Mouse (Mus musculus) testis, adult 2 months (tissue): ENCODE results near the gene Kptn. TPM values are rescaled to one million over a fixed set of nuclear protein-coding genes. Genes with fewer than 3 reads are reported as not detected.

Experiments used
- H3K27ac ChIP-seq: fragments of 200-500 bp; 2 replicates; pipeline ENCODE4 v1.5.1; 2012; ENCODE audit warnings: low read depth, low read length; ENCODE audit not compliant: control insufficient read depth, insufficient read depth
- H3K27me3 ChIP-seq: fragments of 200-500 bp; 2 replicates; pipeline ENCODE4 v1.6.1; 2012; ENCODE audit warnings: mild to moderate bottlenecking, low read length, moderate library complexity; ENCODE audit not compliant: control insufficient read depth, insufficient read depth
- H3K36me3 ChIP-seq: fragments of 200-500 bp; 2 replicates; pipeline ENCODE4 v1.6.1; 2012; ENCODE audit warnings: mild to moderate bottlenecking, low read length; ENCODE audit not compliant: control insufficient read depth, insufficient read depth
- H3K4me1 ChIP-seq: fragments of 200-500 bp; 2 replicates; pipeline ENCODE4 v1.6.1; 2012; ENCODE audit warnings: low read length; ENCODE audit not compliant: control insufficient read depth, insufficient read depth
- H3K4me3 ChIP-seq: fragments of 200-500 bp; 2 replicates; pipeline ENCODE4 v1.5.1; 2012; ENCODE audit warnings: low read depth, mild to moderate bottlenecking, low read length, moderate library complexity, mixed read lengths; ENCODE audit not compliant: control insufficient read depth
- CTCF ChIP-seq: fragments of 200-500 bp; IDR thresholded peaks from 2 replicates; pipeline ENCODE4 v1.5.1; 2012; ENCODE audit warnings: low read depth, mild to moderate bottlenecking, inconsistent platforms, low read length, moderate library complexity; ENCODE audit not compliant: control insufficient read depth, insufficient read depth, insufficient replicate concordance
- POLR2A ChIP-seq: fragments of 200-500 bp; IDR thresholded peaks from 2 replicates; pipeline ENCODE4 v1.6.1; 2012; ENCODE audit warnings: low read depth, mild to moderate bottlenecking, inconsistent platforms, low read length, moderate library complexity; ENCODE audit not compliant: control insufficient read depth
- polyA plus RNA-seq: library from polyadenylated mRNA; depleted of rRNA; stranded (reverse); fragments of >200 nt; gene quantifications from 2 replicates; pipeline ENCODE4 v1.2.3, GENCODE M21; 2012

Kptn gene
- polyA plus RNA-seq, 1 experiment: 14.4 TPM

DNA sequence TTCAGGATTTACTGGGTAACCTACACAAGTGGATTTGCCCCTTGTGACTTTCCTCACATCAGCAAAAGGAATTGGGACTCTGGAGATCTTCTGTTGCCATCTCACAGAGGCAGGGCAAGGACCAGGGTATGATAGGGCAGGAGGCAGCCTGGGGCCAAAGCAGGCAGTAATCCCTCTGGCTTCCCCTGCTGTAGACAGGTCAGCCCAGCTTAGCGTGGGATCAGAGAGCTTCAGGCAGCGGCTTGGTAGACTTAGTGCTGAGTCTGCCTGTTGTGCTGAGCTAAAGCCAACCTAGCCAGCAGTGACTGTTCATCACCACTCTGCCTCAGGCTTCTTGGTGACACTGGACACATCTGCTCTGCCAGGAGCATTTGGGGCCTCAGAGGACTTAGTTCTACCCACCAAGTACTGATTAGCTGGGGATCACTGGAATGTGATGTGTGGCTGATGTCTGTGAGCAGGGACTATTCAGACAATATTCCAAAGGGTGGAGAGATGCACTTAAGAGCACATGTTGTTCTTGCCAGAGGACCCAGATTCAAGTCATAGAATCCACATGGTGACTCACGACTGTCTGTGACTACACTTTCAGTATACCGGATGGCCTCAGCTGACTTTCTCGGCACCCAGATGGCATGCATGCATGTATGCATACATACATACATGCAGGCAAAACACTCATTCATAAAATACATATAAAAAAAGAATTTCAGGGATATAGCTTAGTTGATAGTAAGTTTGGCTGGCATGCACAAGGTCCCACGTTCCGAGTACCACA is 14.9 kb upstream of the Kptn start:
- no peak overlapping the region for H3K27ac ChIP-seq
- H3K27me3 ChIP-seq: no peaks in the 10 kb centered on the region
- no peaks in the 10 kb centered on the region for H3K36me3 ChIP-seq
- H3K4me3 ChIP-seq: no peak overlapping the region
- H3K4me1 ChIP-seq: peaks cover 7% of the 10 kb centered on the region
- no peak for TF ChIP-seq CTCF
- no peak for TF ChIP-seq POLR2A

DNA sequence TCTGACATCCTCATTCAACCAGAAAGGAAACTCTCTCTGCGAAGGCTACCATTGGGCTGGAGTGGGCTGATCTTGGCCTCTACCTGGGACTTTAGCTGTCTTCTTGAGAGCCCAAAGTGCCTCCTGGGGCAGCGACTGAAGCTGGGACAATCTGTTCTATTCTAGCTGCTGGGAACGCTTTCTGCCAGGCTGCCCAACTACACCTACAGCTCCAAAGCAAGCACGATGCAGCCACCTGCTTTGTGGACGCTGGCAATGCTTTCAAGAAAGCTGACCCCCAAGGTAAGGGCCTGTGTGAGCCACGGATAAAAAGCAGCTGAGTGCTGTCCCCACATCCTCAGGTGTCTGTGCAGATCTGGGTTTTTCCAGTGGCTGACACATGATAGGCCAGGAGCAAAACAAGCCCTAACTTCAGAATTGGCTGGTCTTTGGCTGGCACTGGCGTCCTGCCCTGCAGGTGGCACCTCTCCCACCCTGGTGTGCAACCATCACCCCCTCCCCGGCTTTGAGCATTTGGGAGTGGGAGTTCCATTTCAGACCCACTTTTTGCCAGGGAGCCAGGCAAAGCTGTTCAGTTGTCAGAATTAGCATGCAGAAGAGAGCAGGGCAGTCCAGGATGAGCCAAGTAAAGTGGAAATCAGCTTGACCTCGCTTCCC is 10.7 kb upstream of the Kptn start:
- Histone ChIP-seq H3K27me3 (no peaks in the 10 kb centered on the region), H3K4me1 (no peaks in the 10 kb centered on the region), H3K27ac (no peak overlapping the region), H3K4me3 (no peak overlapping the region), H3K36me3 (no peaks in the 10 kb centered on the region)
- TF ChIP-seq CTCF: no peak
- TF ChIP-seq POLR2A: no peak

DNA sequence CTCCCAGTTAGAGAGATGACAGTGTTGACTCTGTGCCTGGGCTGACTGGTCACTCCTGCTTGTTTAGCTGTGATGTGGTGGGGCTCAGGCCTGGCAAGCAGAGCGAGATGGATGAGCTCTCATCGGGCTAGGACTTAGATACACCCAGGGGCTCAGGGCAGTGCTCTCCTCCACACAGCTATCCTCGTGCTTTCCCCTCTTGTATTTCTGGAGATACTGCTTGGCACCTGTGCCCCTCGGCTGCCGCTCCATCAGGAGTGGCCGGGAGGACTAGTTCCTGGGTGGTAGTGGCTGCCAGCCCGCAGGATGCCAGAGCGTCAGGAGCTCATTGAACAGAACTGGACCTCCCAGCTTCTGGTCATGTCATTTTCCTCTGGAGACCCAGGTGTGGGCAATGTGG is 9.5 kb upstream of the Kptn start:
- Histone ChIP-seq H3K27ac (no peak overlapping the region), H3K4me1 (no peaks in the 10 kb centered on the region), H3K36me3 (peaks cover 1% of the 10 kb centered on the region), H3K4me3 (no peak overlapping the region), H3K27me3 (no peaks in the 10 kb centered on the region)
- TF ChIP-seq CTCF (no peak), POLR2A (no peak)

DNA sequence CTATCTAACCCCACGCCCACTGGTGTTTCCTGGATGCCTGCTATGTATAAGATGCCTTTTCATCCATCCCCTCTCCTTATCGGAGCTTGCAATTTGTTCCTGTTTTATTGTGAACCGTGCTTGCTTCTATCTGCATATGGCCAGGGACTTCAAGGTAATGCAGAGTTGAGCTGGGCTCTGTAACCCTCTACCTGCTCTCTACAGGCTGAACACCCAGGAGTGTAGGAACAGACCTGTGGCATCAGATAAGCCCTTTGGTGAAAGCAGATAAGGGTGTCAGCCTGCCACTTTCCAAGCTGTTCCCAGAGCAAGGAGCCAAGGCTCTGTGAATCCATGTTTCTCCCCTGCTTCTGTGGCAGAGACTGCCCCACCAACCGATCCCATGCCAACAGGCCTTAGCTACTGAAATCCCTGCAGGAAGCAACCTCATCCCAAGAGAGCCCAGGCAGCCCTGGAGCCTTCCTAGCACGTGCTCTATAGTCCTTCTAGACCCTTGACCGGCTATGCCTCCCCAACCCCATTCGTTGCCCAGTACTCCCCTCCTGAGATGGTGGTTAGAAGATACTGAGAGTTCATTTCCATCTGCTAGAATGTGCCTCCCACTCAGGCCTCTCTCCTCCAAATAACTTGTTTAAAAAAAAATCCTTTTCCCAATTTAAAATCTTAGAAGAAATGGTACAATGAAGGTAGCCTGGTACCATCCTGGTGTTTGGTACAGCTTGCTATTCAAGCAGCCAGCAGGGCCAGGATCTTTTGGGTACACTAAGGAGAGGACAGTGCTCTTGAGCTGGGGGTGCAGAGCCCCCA is 8.2 kb upstream of the Kptn start:
- Histone ChIP-seq H3K27me3 (no peaks in the 10 kb centered on the region), H3K36me3 (peaks cover 1% of the 10 kb centered on the region), H3K4me1 (no peaks in the 10 kb centered on the region), H3K27ac (no peak overlapping the region), H3K4me3 (no peak overlapping the region)
- no peak for TF ChIP-seq POLR2A
- TF ChIP-seq CTCF: no peak

DNA sequence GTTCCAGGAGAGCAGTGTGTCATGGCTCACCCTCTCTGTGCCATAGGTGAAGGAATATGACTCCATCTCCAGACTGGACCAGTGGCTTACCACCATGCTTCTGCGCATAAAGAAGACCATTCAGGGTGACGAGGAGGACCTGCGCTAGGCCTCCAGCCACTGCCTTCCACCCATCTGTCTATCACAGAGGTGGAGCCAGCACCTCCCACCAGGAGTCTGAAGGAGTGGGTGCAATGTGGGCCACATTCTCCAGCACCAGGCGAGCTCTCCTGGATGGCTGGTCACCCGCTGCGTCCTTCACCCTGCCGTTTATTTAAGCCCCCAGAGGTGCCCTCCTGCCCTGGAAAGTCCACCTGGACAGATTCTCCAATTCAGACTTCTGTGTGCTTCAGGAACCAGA is 3.3 kb upstream of the Kptn start:
- TF ChIP-seq CTCF: no peak
- no peak for TF ChIP-seq POLR2A
- H3K4me3 ChIP-seq: no peak overlapping the region
- no peak overlapping the region for H3K27ac ChIP-seq
- H3K27me3 ChIP-seq: no peaks in the 10 kb centered on the region
- H3K36me3 ChIP-seq: peaks cover 1% of the 10 kb centered on the region
- peaks cover 3% of the 10 kb centered on the region for H3K4me1 ChIP-seq

DNA sequence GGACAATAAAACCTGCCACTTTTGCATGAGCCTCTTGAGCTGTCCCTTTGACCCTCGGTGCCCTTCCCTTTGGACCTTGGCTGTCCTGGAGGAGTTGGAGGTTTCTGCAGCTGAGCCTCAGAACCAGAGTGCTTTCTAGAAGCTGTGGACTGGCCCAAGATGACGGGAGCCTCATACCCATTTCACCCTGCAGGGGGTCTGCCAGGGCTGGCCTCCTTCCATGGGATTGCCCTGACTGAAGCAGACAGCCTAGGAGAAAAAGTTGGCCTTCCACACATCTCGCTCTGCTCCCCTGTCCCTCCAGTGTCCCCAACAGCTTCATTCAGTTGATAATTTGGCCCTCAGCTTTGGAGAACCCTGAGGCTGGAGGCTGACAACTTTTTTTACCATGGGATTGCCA is 2.6 kb upstream of the Kptn start:
- no peak for TF ChIP-seq POLR2A
- no peak for TF ChIP-seq CTCF
- H3K4me3 ChIP-seq: no peak overlapping the region
- peaks cover 1% of the 10 kb centered on the region for H3K36me3 ChIP-seq
- peaks cover 3% of the 10 kb centered on the region for H3K4me1 ChIP-seq
- H3K27me3 ChIP-seq: no peaks in the 10 kb centered on the region
- no peak overlapping the region for H3K27ac ChIP-seq

DNA sequence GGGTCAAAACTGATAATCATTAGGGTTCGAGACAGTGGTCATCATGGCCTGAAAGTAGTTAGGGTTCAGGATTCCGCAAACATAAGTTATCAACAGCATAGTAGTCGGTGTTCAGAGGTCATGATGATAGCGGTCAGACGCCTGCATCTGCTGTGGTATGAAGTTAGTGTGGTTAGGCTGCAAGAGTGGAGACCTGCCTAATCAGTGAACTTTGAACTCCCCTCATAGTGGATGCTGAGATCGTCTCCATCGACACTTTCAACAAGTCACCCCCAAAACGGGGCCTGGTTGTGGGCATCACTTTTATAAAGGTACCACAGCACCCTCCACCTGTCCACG is 536 bp downstream of the Kptn start:
- TF ChIP-seq CTCF (no peak; the same call in 1 of the 2 replicates), POLR2A (no peak)
- H3K27ac ChIP-seq: no peak overlapping the region

More for the DNA sequence above, 536 bp downstream of the Kptn start:
- H3K27me3 ChIP-seq: no peaks in the 10 kb centered on the region
- H3K4me1 ChIP-seq: peaks cover 3% of the 10 kb centered on the region
- H3K4me3 ChIP-seq: peak overlapping the region; percentile 94
- no peaks in the 10 kb centered on the region; the same call in 1 of the 2 replicates for H3K36me3 ChIP-seq
